Mouse (Mus musculus) bone marrow macrophage, adult 2 months (primary cell): ENCODE measurements around the gene Cebpa. TPM values are rescaled to one million over a fixed set of nuclear protein-coding genes. Genes with fewer than 3 reads are reported as not detected.
A peak's percentile ranks its signal among the peaks of the same experiment; 100 is the strongest.

Experiments
- H3K27ac ChIP-seq: 2 replicates; pipeline ENCODE4 v1.5.1; 2012; ENCODE audit warnings: low read depth, low read length; ENCODE audit not compliant: insufficient read depth
- H3K4me1 ChIP-seq: 2 replicates; pipeline ENCODE4 v1.6.1; 2012; ENCODE audit warnings: low read length; ENCODE audit not compliant: control insufficient read depth, insufficient read depth
- H3K4me3 ChIP-seq: 2 replicates; pipeline ENCODE4 v1.5.1; 2012; ENCODE audit warnings: mild to moderate bottlenecking, low read length, moderate library complexity; ENCODE audit not compliant: insufficient read depth
- CTCF ChIP-seq: IDR thresholded peaks from 2 replicates; pipeline ENCODE4 v1.5.1; 2012; ENCODE audit warnings: low read depth, mild to moderate bottlenecking, low read length, moderate library complexity
- POLR2A ChIP-seq: IDR thresholded peaks from 2 replicates; pipeline ENCODE4 v1.6.1; 2012; ENCODE audit warnings: mild to moderate bottlenecking, low read depth, low read length, borderline replicate concordance
- polyA plus RNA-seq: library from polyadenylated mRNA; stranded (reverse); fragments of >200 nt; gene quantifications from 2 replicates; pipeline ENCODE4 v1.2.4, GENCODE M21; 2012; ENCODE audit not compliant: missing spikeins, insufficient read depth, insufficient read length

Gene Cebpa
- 78.9 and 79.1 TPM in 2 replicates for polyA plus RNA-seq

DNA sequence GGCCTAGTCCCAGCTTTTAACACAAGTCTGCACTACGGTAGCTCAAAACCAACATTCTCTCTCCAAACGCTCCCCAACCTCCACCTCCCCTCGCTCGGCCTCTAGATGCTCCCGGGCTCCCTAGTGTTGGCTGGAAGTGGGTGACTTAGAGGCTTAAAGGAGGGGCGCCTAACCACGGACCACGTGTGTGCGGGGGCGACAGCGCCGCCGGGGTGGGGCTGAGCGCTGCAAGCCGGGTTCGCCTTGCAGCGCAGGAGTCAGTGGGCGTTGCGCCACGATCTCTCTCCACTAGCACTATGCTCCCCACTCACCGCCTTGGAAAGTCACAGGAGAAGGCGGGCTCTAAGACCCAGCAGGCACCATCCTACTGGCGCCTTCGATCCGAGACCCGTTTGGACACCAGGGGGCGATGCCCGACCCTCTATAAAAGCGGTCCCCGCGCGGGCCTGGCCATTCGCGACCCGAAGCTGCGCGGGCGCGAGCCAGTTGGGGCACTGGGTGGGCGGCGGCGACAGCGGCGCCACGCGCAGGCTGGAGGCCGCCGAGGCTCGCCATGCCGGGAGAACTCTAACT, at the start of gene Cebpa:
Cebpa (plus strand) TSS at position 453 of the 573 bp plus-strand sequence.
- Histone ChIP-seq H3K27ac (peak within 1 kb of the TSS; percentile 76), H3K4me3 (peak within 1 kb of the TSS; percentile 80), H3K4me1 (peaks cover 12% of the 10 kb centered on the region)
- TF ChIP-seq CTCF (peak; percentile 42), POLR2A (peak; percentile 98)

DNA sequence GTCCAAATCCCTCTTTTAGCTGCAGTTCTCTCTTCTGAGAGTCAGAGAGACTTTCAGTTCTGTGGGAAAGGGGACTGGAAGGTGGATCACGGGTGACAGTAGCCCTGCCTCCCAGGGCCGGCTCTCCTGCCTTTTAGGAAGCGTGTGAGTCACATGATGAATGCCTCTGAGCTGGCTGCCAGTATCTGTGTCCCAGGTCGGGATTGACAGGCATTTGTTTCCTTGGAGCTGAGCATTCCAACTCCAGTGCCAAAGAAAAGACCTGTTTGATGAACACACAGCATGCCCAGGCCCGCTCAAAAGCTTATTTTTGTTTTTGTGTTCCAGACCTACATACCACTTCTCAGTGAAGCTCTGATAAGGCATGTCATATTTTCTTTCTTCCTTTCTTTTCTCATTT, 42.4 kb upstream of the Cebpa start:
- Histone ChIP-seq H3K4me1 (peaks cover 21% of the 10 kb centered on the region), H3K27ac (no peak overlapping the region; the same call in 1 of the 2 replicates), H3K4me3 (no peak overlapping the region)
- TF ChIP-seq CTCF (no peak), POLR2A (no peak)

DNA sequence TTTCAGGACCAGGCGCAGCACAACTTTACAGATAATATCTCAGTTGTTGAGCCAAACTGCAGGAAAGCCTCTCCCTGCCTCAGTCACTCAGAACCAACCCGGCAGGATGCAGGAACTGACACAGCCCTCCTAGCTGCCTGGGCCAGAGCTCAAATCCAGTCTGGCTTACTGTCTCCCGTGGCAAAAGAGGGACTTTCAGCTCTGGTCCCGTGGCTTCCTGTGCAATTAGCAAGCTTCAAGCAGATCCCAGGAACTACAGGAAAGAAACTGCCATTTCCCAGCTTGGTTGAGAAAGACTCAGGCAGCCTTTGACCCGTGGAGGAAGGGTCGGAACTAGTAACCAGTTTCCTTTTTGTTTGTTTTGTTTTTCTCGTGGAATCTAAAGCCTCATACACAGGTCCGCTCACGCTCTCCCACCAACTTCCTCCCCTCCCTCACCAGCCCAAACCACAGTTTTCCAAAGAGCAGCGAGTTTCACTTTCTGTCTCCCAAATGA, 38.2 kb upstream of the Cebpa start:
- Histone ChIP-seq H3K27ac (peak overlapping the region; percentile 86), H3K4me1 (peaks cover 29% of the 10 kb centered on the region), H3K4me3 (peak overlapping the region; percentile 32)
- TF ChIP-seq CTCF (no peak), POLR2A (no peak)

DNA sequence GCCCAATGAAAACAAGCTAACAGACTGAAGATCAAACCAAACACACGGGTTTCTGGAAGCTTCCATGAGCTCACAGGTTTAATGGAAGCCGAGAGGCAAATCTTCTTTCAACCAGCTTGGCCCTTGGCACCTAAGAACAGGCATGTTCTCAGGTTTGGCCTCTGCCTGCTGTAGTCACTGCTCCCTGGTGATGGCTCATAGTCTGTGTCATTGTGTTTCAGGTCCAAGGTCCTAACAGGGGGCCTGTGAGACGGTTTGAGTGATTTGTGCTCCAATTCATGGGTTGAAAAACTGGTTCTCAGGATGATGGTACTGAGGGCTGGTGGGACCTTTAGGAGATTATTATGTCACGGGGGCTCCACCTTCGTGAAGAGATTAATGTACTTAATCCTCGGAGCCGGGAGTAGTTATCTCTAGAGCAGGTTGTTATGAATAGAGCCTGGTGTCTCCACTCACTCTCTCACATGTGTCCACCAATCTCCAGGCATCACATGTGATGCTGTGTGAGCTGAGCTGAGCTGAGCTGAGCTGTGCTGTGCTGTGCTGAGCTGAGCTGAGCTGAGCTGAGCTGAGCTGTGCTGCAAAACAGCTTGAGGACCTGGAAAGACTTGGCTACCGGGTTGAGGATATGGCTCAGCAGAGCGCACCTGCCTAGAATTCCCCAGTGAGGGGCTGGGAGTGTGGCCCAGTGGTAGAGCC, 37.5 kb upstream of the Cebpa start:
- Histone ChIP-seq H3K27ac (peak overlapping the region; percentile 86), H3K4me3 (peak overlapping the region; percentile 32), H3K4me1 (peaks cover 29% of the 10 kb centered on the region)
- no peak for TF ChIP-seq CTCF
- no peak for TF ChIP-seq POLR2A

DNA sequence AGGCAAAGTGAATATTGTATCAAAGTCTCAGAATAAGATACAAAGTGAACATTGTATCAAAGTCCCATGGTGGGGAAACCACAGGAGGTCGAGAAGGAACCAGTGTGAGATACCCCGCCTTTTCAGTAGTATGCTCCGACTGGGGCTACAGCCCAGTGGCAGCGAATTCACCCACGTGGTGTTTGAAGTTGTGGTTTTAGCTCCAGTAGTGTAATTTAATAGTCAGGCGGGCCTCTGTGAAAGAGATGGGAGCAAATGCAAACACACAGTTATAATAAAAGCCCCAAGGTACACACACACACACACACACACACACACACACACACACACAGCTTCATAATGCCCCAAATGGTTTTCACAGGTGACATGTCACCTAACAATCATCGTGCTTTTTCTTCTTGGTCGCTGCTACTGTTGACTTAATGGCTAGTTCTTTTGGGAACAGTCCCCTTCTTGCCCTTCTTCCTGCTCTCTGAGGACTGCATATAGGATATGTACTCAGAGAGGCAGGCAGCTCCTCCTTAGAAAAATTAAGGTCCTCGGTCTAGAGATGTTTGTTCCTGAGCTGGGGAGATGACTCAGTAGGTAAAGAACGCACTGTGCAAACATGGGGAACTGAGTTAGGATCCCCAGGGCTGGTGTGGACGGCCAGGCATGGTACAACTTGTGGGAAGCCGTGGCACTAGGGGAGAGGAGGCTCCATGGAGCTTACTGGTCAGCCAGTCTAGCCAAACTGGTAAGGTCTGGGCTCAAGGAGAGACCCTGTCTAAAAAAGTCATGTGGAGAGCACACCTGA, 34.3 kb upstream of the Cebpa start:
- TF ChIP-seq POLR2A (no peak), CTCF (no peak)
- Histone ChIP-seq H3K27ac (no peak overlapping the region), H3K4me1 (peaks cover 27% of the 10 kb centered on the region), H3K4me3 (no peak overlapping the region)

DNA sequence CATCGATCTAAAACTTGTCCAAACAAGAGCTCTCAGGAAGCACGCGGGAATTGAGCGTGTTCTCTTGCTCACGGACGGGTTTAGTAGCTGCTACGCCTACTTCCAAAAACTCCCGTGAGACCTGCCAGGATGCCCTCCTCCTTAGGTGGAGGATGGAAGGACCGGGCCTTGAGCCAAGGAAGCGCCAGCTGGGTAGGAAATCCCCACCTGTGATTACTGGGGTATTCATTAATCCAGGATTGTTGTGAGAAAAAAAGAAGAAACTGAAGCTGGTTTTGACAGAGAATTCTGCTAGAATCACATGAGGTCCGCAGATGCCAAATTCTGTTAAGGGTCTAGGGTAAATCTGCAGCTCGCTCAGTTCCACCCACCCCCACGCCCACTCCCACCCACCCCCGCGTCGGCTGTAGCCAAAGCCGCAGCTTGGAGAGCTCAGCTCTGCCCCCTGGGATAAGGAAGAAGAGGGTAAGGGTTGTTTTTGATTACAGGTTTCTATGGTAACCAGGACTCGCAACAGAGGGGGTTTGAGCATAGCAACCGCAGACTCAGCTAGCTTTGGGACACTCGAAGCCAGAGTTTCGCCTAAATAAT, 32.7 kb upstream of the Cebpa start:
- H3K4me1 ChIP-seq: peaks cover 22% of the 10 kb centered on the region
- TF ChIP-seq CTCF (no peak), POLR2A (no peak)
- H3K4me3 ChIP-seq: peak overlapping the region; percentile 46
- no peak overlapping the region for H3K27ac ChIP-seq

DNA sequence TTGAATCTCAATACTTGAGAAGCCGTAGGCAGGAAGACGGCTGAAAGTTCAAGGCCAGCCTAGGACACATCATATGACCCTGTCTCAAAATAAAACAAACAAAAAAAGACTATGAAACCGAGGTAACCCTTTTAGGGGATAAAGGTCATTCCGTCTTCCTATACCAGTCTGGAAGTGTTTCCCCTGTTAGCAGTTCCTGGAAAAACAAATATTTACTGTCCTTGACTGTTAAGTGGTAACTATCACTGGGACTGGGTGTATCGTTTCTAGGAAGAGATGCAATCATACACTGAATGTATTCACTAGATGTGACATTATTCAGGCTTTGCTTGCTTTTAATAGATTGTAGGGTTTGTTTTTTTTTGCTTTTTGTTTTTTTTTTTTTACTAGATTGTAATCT, 28.5 kb upstream of the Cebpa start:
- TF ChIP-seq POLR2A (no peak), CTCF (no peak)
- no peak overlapping the region for H3K27ac ChIP-seq
- peaks cover 18% of the 10 kb centered on the region for H3K4me1 ChIP-seq
- H3K4me3 ChIP-seq: no peak overlapping the region

DNA sequence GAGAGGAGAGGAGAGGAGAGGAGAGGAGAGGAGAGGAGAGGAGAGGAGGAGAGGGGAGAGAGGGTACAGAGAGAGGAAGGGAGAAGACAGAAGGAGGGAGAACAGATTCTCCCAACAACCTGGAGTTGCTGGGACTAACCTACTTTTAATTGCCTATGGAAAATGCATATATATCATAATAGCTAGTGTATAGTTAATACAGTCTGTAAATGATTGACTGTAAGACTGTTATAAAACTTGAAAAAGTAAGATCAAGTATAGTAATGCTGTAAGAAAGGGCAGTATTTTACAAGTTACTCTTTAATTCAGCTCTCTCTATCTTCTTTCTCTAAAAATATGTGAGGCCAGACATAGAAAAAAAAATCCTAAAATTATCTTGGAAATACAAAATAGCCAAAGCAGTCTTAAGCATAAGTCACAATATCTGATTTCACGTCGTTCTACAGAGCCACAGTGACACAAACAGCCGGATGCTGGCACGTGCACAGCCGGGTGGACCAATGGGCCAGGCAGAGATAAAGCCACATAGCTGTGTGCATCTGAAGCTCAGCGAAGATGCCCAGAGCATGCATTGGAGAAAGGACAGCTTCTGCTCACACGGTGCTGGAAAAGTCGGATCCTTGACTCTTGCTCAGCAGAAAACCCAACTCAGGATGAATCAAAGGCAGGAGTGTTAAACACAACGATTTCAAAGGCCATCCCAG, 24.0 kb upstream of the Cebpa start:
- Histone ChIP-seq H3K27ac (no peak overlapping the region), H3K4me1 (peaks cover 30% of the 10 kb centered on the region), H3K4me3 (no peak overlapping the region)
- TF ChIP-seq POLR2A (no peak), CTCF (no peak)

DNA sequence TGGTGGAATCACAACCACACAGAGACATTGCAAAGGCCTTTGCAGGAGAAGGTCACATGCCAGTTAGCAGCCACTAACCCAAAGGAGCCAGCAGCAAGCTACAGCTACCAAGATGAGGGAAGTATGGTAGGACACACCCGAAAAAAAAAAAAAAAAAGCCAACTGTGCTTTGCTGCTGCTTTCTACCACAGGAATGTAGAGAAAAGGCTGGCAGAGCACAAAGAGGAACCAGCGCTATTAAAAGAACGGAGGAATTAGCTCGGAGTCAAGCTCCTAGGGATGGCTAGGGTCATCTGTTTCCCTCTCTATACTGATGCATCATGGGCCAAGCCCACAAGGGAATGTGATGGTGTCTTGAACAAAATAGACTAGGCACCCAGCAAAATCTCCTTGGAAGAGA, 20.3 kb upstream of the Cebpa start:
- no peak overlapping the region for H3K4me3 ChIP-seq
- TF ChIP-seq CTCF: no peak
- no peak for TF ChIP-seq POLR2A
- H3K27ac ChIP-seq: peak overlapping the region; percentile 87
- H3K4me1 ChIP-seq: peaks cover 19% of the 10 kb centered on the region
